Mouse (Mus musculus) left cerebral cortex, adult 8-10 months (tissue): ENCODE measurements at regions not wholly inside any gene's neighbourhood (a gene's known extent, or its start where the extent isn't known, plus 50 kb on each side); places are given as distances from the start of the nearest gene placed in this dataset.
A peak's percentile ranks its signal among the peaks of the same experiment; 100 is the strongest.
"Not testable (repeated sequence)": the region's sequence is repeated elsewhere in the genome, so short reads cannot be mapped to it uniquely, and the experiment has no call there.

Experiments
- DNase-seq, 2 experiments: peaks; one replicate each; pipeline ENCODE4 v3.0.0; 2022; ENCODE audit warnings: low spot score in 2 of 2

DNA sequence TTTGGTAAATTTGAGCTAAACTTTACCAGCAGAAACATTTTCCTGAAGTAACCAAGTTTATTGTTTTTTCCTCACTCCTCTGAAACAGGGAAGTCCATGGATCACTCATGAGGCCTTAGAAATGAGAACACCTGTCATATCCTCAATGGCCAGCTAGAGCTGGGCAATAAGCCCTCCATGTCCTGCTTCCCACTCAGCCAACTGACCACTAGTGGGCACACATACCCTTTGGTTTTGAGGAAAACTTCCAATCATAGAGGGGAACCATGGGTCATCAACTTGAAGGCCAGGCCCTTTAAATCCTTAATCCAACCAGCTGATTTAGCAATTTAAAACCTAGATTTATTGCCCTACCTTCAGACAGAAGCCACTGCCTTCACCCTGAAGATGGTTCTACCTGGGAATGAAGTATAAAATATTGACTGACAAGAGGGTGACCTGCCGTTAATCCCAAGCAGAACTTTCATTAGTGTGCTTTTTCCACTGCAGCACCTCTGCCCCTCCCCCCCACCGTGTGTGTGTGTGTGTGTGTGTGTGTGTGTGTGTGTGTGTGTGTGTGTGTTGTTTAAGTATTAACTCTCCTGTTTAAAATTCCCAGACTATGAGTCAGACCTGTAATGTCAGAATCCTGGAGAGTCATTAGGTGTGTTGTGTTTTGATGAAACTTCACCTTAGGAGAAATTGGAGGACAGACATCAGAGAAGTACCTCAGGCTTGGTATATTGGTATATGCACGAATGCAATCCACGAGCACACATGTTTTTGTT, 312.3 kb downstream of the Hdgfl1 start:
- no peak for DNase-seq

DNA sequence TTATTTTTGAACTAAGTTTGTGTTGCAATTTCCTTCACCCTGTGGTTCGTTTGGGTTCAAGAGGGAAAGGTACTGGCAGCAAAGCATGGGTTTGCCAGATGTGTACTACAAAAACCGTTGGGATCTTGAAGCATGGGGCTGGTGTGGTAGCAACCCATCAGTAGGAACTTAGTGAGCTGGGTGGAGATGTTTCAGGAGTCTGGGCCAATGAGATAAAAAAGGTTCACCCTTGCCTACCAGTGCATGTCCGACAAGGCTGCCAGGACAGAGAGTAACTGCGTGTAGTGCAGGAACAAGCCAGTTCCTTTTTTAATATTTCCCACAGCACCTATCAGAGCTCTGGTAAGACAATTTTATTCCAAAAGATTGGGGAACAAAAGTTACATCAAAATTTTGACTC, 343.3 kb downstream of the Hdgfl1 start:
- DNase-seq: no peak

DNA sequence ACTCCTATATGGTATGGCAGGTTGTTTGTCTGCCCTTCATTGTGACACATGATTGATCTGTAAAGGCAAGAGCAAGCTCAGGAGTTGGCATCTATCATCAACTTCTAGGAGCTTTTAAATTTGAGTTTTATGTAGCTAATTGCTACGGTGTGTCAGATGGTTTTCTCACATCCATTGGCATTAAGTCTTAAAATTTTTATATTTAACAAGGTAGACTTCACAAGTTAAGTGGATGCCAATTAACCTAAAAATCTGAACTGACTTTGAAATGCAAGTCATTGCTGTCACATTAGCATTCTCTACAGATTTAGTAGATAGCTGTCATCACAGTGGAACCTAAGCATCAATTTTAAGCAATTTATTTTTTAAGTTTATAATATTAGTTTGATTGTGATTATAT, 345.5 kb downstream of the Hdgfl1 start:
- no peak for DNase-seq

DNA sequence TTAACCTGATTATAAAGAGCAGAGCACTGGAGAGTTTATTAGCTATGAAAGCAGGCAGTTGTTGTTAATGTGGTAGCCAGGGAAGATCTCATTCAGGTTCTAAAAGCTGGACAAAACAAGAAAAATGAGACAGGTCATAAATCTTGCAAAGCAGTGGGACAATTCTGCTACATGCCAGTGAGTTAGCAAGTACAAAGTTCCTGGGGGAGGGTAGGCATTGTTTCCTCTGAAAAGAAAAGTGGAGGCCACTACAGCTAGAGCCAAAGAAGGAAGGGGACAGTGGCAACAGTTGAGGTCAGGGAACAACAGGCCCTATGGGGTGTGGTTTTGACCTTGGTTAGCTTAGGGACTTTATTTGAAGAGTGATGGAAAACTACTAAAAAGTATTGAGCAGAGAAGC, 364.2 kb downstream of the Hdgfl1 start:
- DNase-seq: no peak

DNA sequence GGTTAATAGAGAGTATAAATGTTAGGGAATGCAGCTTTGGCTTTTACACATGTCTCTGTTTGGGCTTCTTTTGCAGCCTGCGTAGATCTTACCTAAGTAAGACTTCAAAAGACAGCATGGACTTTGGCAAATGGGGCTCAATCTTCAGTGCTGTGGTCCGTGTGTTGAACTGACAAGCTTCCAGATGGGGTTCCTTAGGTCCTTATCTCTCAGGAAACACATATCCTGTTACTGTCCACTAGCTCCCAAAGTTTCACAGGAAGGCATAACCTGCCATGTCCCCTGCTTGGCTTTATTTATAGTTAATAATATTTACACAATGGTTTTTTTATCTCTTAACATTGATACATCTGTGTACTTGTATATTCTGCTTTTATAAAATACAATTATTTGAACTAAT, 365.3 kb downstream of the Hdgfl1 start:
- no peak for DNase-seq

DNA sequence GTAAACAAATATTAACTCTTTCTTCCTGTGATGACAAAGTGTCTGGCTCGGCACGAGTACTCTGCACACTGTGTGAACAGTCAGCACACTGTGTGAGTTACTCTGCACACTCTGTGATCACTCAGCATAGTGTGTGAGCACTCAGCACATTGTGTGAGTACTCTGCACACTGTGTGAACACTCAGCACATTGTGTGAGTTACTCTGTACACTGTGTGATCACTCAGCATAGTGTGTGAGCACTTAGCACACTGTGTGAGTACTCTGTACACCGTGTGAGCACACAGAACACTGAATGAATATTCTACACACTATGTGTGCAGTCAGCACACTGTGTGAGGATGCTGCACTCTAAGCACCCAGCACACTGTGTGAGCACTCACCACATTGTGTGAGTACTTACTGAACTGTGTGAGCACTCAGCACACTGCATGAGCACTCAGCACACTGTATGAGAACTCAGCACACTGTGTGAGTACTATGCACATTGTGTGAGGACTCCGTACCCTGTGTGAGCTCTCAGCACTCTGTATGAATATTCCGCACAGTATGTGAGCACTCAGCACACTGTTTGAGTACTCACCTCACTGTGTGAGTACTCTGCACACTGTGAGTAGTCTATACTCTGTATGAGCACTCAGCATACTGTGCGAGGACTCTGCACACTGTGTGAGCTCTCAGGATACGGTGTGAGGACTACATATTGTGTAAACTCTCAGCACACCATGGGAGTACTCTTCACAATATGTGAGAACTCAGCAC, 381.9 kb downstream of the Hdgfl1 start:
- no peak for DNase-seq

DNA sequence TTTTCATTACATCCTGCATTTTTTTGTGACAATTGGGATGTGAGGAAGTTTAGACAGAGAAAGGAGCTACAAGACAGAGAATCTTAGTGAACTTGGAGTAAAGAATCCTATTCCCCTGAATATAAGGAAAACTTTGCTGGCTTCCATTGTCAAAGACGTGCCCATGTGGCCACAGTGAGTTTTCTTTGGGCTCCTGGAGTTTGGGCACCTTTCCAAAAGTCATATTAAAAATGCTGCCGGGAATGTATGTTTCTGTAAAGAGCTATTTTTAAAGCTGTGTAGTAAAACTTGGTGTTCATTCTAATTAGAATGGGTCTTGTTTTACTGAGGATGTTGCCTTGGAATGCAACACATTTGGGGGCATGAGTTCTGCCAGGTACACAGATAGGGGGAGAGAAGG, 387.3 kb downstream of the Hdgfl1 start:
- DNase-seq: no peak

DNA sequence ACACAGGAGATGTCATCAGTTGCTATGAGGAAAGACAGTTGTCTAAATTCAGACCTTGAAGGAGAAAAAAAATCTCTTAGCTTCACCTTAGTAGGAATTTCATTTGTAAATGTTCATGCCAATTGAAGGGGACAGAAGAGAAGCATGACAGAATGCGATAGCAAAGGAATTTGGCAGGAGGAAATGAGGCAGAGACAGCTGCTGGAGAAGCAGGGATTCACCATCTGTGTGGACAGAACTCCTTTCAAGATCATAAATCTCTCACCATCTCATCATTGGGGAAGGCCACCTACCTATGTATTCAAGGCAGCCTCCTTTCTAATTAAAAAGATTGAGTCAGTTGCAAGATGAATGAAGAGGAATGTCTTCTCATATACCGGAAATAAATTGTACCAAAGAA, 387.8 kb downstream of the Hdgfl1 start:
- DNase-seq: no peak

DNA sequence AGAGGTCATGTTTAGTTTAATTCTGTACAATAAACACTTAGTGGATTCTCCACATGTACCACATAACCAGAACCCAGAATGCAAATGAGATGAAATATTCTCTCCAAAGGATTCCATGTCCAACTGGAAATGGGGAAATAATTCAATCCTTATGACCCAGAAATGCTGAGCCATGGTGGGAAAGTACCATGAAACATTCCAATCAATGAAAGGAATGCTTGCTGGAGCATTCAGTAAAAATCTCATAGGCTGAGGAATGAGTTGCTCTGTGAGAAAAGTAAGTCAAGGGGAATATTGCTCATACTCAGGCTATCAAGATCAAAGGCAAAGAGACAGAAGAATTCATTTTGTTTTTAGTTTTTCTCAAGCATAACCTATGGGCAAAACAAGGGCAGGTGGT, 394.4 kb downstream of the Hdgfl1 start:
- no peak for DNase-seq

DNA sequence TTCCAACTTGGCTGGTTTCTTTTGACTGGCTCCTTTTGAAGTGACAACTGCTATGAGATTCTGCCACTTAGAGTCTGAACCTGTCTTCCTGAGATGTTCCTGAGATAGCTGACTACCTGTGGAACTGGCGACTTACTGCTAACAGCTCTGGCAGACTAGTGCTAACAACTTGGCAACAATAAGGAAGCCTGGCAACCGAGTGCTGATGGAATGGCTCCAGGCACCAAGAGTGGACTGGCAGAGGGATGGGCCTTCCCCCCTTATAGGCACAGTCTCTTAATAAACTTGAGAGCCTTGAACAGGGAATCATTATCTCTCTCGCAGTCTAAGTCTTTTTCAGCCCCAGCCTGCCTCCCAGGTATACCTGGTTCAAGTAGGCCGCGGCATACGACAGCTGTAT, 404.1 kb downstream of the Hdgfl1 start:
- not testable (repeated sequence) for DNase-seq

DNA sequence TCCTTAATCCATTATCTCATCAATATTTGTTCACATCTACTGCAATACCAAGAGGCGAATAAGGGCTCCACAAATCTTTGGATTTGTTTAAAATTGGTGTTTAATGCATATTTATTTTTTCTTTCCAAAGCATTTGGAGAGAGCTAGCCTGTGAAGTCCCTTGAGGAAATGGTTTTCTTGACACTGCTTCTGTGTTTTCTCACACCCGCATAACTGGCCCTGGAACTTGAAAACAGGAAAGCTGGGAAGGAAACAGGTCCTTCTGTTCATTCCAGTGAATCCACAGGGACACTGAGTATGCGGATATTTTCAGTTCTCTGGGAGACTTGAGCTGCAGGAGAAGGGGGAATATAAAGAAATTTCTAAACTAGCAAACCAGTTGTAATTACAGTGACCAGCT, 413.6 kb downstream of the Hdgfl1 start:
- DNase-seq: no peak

DNA sequence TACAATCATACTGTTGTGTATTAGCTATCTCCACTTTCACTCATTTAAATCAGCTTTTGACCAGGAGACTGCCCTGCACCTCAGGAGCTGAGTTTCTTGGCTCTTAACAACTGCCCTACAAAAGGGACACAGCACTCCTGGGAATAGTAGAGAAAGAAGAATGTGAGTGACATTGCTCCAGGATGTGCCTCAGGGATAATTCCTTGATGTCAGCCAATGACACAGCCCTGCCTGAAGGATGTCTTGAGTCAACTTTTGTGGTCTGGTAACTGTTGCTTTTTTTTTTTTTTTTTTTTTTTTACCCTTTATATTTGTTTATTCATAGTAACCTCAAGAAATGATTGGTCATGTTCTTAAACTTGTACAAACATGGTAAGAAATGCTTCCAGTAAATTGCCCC, 415.5 kb downstream of the Hdgfl1 start:
- no peak for DNase-seq

DNA sequence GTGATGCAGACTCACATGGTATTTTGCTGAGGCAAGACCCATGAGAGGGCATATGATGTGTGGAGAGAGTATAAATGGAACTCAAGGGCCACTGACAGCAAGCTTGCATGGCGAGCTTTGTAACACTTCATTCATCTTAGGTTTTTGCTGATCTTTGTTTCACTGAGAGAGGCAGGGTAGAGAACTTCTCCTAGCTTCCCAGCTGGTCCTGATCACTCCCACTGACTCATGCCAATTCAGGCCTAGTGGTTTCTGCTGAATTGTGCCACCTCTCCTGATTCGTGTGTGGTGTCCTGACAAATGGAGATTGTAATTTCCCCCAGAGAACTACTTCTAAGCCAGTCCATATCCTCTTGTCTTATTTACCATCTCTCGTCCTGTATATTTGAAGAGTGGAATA, 419.5 kb downstream of the Hdgfl1 start:
- DNase-seq: no peak

DNA sequence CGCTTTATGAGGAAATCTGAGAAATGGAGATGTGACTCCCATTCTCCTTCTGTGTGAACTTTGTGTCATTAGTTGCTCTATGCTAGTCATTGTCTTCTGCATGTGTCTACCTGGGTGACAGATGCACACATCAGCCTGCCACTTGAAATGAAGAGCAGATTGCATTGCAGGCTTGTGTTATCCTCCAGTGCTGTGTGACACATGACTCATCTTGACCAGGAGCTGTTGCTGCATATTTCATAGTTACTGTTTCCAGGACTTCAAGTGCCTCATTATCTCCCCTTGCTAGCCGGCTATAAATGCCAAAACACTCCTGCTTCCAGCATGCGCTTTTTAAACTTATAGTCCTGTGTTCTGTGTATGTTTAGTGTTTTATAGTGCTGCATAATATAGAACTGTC, 431.2 kb downstream of the Hdgfl1 start:
- DNase-seq: no peak

DNA sequence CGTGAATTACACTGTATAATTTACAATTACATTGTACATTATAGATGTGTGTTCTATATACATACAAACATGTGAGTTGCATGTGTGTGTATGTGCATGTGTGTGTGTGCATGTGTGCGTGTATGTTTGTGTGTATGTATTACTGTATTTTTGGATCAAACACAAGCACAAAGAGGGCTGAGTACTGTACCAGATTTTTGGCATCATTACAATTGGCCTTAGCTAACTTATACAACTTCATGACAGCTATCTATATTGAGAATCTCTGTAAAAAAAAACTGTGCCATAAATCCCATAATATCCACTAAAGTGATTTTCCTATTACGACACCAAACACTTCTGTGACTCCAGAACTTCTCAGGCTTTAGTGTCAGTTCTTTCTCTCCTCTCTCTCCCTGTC, 444.9 kb downstream of the Hdgfl1 start:
- DNase-seq: no peak

DNA sequence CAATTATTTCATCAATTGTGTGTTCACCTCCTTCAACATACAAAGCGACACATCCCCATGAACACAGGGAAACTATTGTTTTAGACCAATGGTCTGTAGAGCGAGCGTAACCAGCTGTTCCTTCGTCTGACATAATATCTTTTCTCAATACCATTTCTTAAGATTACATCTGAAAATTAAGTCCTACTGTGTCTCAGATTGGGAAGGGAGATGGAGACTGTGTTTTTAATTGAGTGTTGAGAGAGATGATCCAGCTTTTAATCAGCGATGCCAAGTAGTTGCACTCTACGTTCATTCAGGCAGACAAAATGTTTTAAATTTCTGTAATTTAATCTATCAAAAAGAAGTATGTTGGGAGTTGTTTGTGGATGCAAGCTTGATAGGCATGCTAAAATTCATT, 445.3 kb downstream of the Hdgfl1 start:
- no peak for DNase-seq

DNA sequence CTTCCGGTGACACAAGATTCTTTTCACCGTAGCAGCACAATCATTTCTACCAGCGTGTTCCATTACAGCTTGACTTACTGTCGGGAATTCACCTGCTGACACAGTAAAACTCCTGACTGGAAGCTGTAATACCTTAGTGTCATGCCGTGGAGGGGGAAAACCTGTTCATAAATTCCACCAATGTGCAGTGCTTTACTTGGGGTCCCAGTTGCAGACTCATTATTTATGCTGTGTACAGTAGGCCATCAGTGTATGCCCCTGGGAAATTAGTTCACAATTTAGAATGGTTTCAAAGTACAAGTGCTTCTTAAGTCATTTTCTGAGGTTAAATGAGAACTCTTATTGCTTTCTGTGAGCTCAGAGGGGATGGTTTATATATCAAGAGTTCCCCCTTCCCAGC, 451.4 kb downstream of the Hdgfl1 start:
- DNase-seq: no peak

DNA sequence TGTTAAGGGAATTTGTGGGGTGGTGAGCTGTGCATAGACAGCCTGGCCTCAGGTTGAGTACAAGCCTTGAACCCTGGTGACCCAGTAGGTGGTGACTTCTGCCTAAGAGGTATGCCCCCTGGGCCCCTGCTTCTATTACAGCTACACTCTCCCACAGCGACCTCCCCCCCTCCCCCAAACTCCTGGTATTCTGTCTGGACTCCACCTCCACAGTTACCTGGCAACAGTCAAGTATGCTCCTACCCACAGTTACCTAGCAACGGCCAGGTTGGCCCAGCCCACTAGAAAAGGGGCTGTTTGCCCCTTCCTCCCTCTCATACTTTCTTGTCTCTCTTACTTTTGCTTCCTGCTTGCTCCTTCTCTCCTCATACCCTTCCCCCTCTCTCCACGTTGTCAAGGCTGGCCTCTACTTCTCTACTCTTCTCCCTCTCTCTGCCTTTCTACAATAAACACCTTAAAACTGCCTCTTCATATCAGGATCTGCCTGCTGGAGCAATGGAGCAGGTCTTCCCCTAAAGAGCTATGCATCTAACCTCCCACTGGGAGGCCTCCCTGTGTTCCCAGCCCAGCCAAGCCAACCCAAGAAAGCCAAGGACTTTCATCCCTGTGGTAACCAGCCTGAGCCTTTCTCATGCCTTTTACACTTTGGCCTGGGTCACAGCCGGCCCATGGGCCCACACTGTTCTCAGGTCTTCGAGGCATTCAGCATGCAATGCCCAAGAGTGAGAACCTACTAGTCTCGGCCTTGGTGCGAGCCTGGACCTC, 457.5 kb downstream of the Hdgfl1 start:
- no peak for DNase-seq

DNA sequence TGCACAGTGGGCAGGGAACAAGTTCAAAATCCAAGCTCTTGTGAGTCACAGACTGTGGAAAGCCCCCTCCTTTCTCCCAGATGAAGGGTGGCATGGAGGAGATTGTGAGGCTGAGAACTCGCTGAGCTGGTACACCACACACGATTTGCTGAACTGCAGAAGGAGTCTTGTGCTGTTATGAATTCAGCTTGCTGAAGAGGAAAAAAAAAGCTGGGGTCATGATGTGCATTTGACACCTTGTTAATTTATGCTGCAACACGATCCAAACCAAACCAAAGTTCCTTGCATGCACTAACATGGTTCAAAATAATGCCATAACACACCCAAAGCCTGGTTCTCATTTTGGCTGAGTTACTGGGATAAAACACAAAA, 485.9 kb downstream of the Hdgfl1 start:
- DNase-seq: no peak

DNA sequence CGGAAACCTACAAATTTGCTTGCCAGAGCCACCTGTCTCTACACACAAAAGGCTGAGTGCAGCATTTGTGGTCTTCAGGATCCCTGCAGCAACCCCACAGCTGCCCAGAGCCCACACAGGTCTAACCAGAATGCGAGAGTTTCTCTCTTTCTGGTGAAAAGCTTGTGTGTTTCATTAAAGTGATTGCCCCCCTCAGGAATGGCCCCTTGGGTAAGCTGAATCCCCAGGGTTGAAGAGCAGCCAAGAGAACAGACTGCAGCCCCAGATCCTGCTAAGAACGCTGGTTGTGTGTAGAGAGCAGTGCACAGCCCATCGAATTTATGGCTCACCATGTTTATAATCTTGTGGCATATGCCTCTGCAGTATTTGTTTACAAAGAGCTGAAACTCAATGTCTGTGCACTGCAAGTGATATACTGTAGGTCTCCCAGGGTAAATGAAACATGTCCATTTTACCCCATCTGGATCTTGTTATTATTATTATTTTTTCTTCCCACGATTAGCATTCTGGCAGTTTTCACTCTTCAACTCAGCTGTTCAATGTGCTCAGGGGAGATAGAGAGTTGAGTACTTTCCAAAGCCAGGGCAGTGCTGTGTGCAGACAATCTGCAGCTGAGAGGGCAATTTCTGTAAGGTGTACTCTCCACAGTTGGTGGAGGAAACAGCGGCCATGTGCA, 486.4 kb downstream of the Hdgfl1 start:
- DNase-seq: no peak

DNA sequence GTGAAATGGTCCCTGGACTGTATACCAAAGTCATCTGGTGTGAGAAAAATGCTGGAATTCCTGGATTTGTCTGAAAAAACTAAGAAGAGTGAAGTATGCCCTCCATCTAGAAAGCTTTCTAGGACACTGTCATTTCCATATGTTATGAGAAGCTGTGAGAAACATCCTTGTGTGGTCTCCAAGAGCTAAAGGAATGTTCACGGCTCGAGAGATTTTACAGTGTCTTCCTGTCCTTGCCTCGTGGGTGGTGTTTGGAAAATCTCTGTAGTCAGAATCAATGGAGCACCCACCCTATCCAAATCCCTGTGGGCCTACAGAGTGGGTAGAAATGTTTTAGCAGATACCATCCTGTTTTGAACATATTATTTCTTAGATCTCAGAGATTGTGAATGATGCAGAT, 487.7 kb downstream of the Hdgfl1 start:
- DNase-seq: peak in 1 of 2 experiments; percentile 5

DNA sequence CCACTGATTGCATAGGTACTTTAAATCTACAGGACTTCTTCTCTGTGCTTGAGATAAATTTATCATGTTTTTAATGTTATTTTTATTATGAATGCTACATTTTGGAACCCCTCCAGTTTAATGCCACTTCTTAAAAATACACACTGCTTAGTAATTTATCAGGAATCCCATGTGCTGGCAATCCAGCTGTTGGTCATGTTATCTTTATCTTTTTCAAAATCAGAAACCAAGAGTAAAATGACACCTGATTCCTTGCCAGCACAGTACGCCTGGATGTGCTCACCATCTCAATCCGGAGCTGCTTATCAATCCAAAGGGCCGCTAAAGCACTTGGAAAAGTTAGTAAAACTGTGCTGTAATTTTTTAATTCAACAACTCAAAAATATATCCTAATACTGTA, 497.1 kb downstream of the Hdgfl1 start:
- DNase-seq: no peak
